Mouse (Mus musculus) T-helper 2 cell (primary cell): ENCODE measurements around the gene Tspear.
"Not testable (repeated sequence)": the region's sequence is repeated elsewhere in the genome, so short reads cannot be mapped to it uniquely, and the experiment has no call there.

Source experiments
- in situ Hi-C: fragments of 300-600 bp; cut with MboI, MseI; formaldehyde crosslinking; loops from one replicate; pipeline ENCODE4 v1.15.1; 2025; ENCODE audit warnings: high pct_unique_total_duplicates

The Tspear gene

GRCm38 (mm10) chr10:77685895-77686664 lies at the start of gene Tspear:
TSS of gene Tspear (plus strand) at chr10:77686569.
- in situ Hi-C loops: no loop called here

GRCm38 (mm10) chr10:77638956-77639355 lies 47.4 kb upstream of the Tspear start:
- in situ Hi-C loops: loop anchor here (25.0 kb wide), 1 partner anchor 948 kb away; the partner anchor contains the start of gene Syde1

- in situ Hi-C loops: loop anchor here (25.0 kb wide), 1 partner anchor 944 kb away; the partner anchor contains the start of gene Syde1
These were observed 43.2 kb upstream of the Tspear start for GRCm38 (mm10) chr10:77643160-77643559.

- in situ Hi-C loops: loop anchor here (25.0 kb wide), 1 partner anchor 942 kb away; the partner anchor contains the start of gene Syde1
These were observed 40.8 kb upstream of the Tspear start for GRCm38 (mm10) chr10:77645571-77645970.

- in situ Hi-C loops: loop anchor here (25.0 kb wide), 1 partner anchor 940 kb away; the partner anchor contains the start of gene Syde1
These were observed 38.9 kb upstream of the Tspear start for GRCm38 (mm10) chr10:77647461-77647860.

- in situ Hi-C loops: loop anchor here (25.0 kb wide), 1 partner anchor 939 kb away; the partner anchor contains the start of gene Syde1
These were observed 38.5 kb upstream of the Tspear start for GRCm38 (mm10) chr10:77647901-77648300.

GRCm38 (mm10) chr10:77652046-77652445 lies 34.3 kb upstream of the Tspear start:
- in situ Hi-C loops: no loop called here

GRCm38 (mm10) chr10:77658286-77658994 lies 27.9 kb upstream of the Tspear start:
- in situ Hi-C loops: no loop called here

- in situ Hi-C loops: no loop called here
These were observed 22.3 kb upstream of the Tspear start for GRCm38 (mm10) chr10:77663949-77664665.

GRCm38 (mm10) chr10:77666342-77666741 lies 20.0 kb upstream of the Tspear start:
- in situ Hi-C loops: no loop called here

- in situ Hi-C loops: no loop called here
These were observed 19.0 kb upstream of the Tspear start for GRCm38 (mm10) chr10:77667402-77667801.

GRCm38 (mm10) chr10:77670710-77671109 lies 15.7 kb upstream of the Tspear start:
- in situ Hi-C loops: no loop called here

GRCm38 (mm10) chr10:77671519-77671918 lies 14.8 kb upstream of the Tspear start:
- in situ Hi-C loops: no loop called here

- in situ Hi-C loops: no loop called here
These were observed 12.6 kb upstream of the Tspear start for GRCm38 (mm10) chr10:77673765-77674164.

- in situ Hi-C loops: no loop called here
These were observed 8.8 kb upstream of the Tspear start for GRCm38 (mm10) chr10:77677562-77677961.

- in situ Hi-C loops: no loop called here
These were observed 3.4 kb upstream of the Tspear start for GRCm38 (mm10) chr10:77682994-77683393.

- in situ Hi-C loops: no loop called here
These were observed 2.2 kb upstream of the Tspear start for GRCm38 (mm10) chr10:77684181-77684580.

- in situ Hi-C loops: no loop called here
These were observed 652 bp downstream of the Tspear start for GRCm38 (mm10) chr10:77687021-77687420.

GRCm38 (mm10) chr10:77690356-77690807 lies 4.0 kb downstream of the Tspear start, which contains the start of gene Gm19402:
TSS of gene Gm19402 (minus strand) at chr10:77690757.
- in situ Hi-C loops: not testable (repeated sequence)

- in situ Hi-C loops: no loop called here
These were observed 10.8 kb downstream of the Tspear start, which contains the start of gene Gm9508 for GRCm38 (mm10) chr10:77697133-77697532. TSS of gene Gm9508 (minus strand) at chr10:77697233.

GRCm38 (mm10) chr10:77706326-77706725 lies 20.0 kb downstream of the Tspear start, which contains the start of gene Gm10272:
TSS of gene Gm10272 (plus strand) at chr10:77706626.
- in situ Hi-C loops: no loop called here
